Mouse (Mus musculus) heart, postnatal 0 days (tissue): ENCODE results near the gene Polg2.

Experiments used
- CTCF ChIP-seq: IDR thresholded peaks from 2 replicates; pipeline ENCODE4 v1.5.1; 2016; ENCODE audit warnings: antibody characterized with exemption, control low read depth, low read depth
- EP300 ChIP-seq: IDR thresholded peaks from 2 replicates; pipeline ENCODE4 v1.6.1; 2016; ENCODE audit warnings: antibody characterized with exemption, low read depth

GRCm38 (mm10) chr11:106724176-106724915, 55.0 kb downstream of the Polg2 start:
- TF ChIP-seq CTCF: no peak
- TF ChIP-seq EP300: no peak
